Mouse (Mus musculus) forelimb bud, embryonic 11.5 days (tissue): ENCODE results near the gene Grk6.

ENCODE experiments used
- DNase-seq: peaks from one replicate; pipeline ENCODE4 v3.0.0-alpha.2; 2012; ENCODE audit warnings: low read depth, low spot score

Gene Grk6

DNA sequence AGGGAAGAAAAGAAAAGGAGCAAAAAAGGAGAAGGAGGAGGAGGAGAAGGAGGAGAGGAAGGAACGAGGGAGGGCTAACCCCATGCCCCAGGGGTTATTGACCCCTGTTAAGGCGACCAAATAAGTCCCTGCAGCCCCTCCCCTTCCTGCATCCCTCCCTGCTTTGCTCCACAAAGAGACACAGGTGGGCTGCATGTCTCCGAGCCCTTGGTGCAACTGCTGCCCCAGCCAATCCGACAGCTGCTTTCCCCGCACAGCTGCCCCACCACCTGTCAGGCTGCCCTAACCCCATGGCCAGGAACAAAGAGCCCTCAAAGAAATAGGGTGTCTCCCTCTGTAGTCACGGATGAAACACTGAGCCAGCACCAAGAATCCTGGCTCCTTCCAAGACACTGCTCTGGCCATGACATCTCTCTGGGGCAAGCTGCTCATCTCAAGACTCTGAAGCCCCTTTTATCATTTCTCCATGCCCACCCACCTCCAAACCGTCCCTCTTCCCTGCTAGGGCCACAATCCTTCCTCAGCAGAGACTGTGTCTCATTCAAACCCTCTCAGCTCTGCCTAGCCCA is 39.7 kb downstream of the Grk6 start:
- DNase-seq: no peak

GRCm38 (mm10) chr13:55486029-55486794 is 41.3 kb downstream of the Grk6 start:
- no peak for DNase-seq

DNA sequence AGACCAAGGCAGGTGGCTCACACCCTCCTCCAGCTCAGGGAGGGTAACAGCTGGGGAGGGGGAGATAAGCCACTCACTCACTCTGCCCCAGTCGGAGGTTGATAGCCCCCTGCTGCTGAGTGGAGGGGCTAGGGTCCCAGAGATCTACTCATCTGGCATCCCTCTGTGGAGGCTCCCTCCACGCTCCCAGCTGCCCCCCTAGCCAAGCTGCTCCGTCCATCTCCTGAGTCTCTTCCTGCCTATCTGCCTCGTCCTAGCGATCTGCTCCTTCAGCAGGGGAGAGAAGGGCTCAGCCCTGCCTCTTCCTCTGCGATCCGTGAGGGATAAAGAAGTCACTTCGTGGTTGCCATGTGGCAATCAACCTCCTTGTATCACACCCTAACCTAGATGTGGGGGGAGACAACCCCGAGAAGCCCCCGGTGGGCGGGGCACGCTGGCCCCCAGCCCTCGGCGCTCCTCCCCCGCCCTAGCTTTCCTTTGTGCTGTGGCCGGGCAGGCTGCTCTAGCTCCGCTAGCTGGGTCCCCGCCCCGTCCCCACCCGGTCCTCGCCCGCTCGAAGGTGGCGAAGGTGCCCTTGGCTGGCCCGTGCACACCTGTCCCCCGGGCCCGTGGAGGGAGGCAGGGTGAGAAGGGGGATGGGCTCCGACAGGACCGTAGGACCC is 42.2 kb downstream of the Grk6 start:
- DNase-seq: no peak

DNA sequence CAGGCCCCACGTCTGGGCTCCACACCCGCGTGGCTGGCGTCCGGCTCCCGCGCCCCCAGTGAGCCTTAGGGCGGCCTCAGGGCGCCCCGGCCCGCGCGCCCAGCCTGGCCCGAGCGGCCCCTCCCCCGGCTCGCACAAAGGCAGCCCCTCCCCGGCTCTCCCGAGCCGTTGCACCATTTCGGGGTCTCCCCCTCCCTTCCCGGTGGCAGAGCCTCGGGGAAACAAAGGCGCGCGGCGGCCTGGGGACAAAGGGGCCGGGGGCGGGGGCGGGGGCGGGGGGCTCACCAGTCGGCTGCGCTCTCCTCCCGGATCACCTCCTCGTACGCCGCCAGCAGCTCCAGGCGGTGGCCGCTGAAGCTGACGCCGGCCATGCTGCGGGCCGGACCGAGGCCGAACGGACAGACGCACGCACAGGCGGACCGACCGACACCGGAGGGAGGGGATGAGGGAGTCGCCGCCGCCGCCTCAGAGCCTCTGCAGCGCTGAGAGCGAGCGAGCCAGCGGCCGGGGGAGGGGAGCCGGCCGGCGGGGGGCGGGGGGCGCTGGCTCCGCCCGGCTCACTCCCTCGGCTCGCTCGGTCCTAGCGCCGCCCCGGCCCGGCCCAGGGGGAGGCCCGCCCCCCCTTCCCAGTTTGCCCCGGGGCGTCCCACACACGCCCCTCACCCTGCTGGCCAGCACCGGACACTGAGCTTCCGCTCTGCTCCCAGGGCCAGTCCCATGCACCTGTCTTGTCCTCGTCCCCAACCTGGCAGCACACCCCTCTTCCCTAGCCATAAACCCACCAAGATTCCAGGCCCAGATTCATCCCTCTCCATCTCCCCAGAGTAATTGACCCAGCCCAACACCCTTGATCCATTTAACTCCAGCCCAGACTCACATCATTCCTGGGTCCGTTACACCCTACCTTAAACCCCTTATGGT is 43.0 kb downstream of the Grk6 start, which contains the start of gene Dbn1:
Dbn1 (minus strand) TSS at position 534 of the 921 bp plus-strand sequence.
- DNase-seq: no peak

DNA sequence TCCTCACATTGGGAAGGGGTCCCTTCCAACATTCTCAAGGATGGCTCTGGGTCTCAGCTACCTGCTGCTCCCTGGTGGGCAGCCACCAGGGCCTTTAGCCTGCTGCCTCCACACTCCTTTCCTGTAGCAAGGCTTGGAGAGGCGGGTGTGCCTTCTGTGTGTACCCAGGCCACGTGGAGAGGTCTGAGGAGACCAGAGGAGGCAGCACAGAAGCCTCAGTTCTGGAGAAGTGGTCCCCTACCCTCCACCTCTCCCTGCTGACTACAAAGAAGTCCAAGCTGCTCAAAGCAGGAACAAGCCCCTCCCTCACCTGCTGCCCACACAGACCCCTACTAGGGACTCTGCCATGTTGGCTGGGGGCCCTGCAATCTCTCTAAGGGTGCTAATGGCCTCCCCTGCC is 49.4 kb downstream of the Grk6 start:
- no peak for DNase-seq

GRCm38 (mm10) chr13:55494883-55495621 is 50.2 kb downstream of the Grk6 start:
- DNase-seq: no peak

DNA sequence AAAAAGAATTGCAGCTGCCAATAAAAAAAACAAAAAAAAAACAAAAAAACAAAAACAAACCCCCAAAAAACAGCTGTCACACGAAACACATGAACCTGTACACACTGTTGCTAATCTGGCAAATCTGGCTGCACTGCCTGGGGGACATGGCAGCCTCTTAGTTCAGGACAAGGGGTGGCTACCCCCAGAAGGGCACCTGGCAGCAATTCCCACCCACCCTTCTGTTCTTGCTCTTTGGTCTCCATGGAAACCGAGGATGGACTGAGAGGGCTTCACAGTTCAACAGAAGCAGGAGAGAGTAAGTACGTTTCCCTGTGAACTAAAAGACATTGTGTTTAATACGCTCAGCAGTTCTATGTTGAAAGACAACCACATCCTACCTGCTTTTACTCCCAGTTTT is 50.8 kb downstream of the Grk6 start:
- no peak for DNase-seq

GRCm38 (mm10) chr13:55496661-55497060 is 51.8 kb downstream of the Grk6 start:
- DNase-seq: no peak

DNA sequence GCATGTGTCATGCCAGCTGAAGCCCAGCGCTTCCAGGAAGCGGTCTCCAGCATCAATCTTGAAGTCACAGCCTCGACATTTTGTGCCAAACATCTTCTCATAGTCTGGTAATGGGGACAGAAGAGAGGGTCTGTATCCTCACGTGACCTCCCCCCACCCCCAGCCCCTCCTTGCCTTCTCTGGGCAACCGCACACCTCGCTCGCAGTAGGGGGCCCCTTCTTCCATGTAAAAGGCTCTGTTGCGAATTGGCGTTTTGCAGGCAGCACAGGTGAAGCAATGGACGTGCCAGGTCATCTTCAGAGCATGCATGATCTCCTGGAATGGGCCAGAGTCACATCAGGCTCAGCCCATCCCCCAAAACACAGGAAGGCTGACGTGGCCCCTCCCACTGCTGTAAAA is 54.0 kb downstream of the Grk6 start:
- DNase-seq: no peak

GRCm38 (mm10) chr13:55500575-55500974 is 55.7 kb downstream of the Grk6 start:
- DNase-seq: no peak

DNA sequence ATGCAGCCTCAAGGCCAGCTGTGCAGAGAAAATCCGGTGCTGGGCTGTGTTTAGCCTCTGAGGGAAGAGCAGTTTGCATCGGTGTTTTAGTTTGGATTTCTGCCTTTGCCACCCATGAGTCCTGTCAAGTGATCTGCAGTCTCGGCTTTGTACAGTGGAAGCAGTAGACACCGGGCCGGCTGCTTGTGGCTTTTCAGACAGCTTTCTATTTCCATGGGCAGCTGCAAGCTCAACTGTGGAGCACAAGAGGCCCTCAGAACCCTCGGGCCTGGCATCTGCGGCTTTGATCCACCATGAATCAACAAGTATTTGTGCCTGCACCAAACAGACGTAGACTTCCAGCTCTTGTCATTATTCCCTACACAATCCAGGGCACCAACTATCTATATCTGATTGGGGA is 57.5 kb downstream of the Grk6 start:
- DNase-seq: no peak

DNA sequence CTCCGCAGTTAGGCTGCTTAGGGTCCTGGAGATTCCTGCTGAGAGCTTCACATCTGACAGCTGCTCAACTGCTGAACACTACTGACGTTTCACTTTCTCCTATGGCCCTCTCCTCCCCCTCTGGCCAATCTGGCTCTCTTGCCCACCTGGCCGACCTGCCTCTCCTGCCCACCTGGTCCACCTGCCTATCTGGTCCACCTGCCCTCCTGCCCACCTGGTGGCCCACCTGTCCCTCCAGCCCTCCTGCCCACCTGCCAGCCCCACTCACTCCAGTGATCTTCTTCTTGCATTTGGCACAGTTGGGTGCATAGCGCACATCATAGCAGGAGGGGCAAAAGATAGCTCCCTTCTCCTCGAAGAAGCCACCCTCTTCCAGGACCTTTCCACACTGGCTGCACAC is 59.5 kb downstream of the Grk6 start:
- DNase-seq: no peak

- DNase-seq: no peak
Observed at GRCm38 (mm10) chr13:55505810-55506209, 60.9 kb downstream of the Grk6 start.

GRCm38 (mm10) chr13:55506697-55507096 is 61.8 kb downstream of the Grk6 start:
- DNase-seq: no peak

- no peak for DNase-seq
Observed at GRCm38 (mm10) chr13:55507877-55508276, 63.0 kb downstream of the Grk6 start.

DNA sequence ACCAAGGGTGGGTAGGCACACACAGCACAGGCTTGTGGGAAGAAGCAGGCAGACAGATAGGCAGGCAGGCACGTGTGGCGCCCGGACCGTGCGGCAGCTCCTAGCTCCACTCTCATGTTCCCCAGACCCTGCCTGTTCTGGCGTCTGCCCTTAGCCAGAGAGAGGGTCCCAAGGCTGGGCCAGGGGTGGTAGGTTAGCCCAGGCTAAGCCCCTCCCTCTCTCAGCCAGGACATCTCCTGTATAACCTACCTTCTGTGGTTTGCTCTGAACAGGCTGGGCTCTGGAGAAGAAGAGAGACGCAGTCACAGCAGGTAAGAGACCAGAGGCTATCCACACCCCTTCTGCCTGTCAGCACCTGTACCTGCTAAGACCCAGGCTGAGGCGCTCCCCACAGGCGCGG is 63.7 kb downstream of the Grk6 start:
- no peak for DNase-seq

DNA sequence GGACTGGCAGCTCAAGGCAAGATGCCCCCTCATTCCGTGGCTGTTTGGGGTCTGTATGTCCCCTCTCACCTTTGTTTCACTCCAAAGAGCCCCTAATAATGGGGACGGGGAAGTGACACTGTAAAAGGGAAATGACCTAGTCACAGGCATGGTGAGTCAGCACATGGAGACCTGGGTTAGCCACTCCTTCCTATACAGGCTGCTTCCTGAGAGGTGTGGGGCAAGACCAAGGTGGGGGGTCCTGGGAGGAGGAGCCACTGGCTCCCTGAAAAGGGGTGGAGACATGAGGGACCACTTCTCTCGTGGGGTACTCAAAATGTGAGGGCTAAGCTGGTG is 65.4 kb downstream of the Grk6 start:
- no peak for DNase-seq
